Mouse (Mus musculus) cerebellum, adult 2 months (tissue): Measurements from ENCODE around the gene Eef1g.

ENCODE experiments used
- CTCF ChIP-seq: fragments of 200-500 bp; IDR thresholded peaks from 2 replicates; pipeline ENCODE4 v1.5.1; 2011; ENCODE audit warnings: low read depth, mild to moderate bottlenecking, control low read depth, low read length, moderate library complexity, borderline replicate concordance; ENCODE audit not compliant: insufficient read depth
- POLR2A ChIP-seq: fragments of 200-500 bp; IDR thresholded peaks from 2 replicates; pipeline ENCODE4 v1.6.1; 2011; ENCODE audit warnings: low read length, control low read depth, borderline replicate concordance; ENCODE audit not compliant: insufficient read depth

GRCm38 (mm10) chr19:8985891-8986290 is 19.1 kb downstream of the Eef1g start:
- TF ChIP-seq POLR2A (no peak), CTCF (no peak)
